Mouse (Mus musculus) kidney, postnatal 4 days (tissue): ENCODE data around the gene Nob1.

Experiments used
- DNase-seq, 2 experiments: peaks; one replicate each; pipeline ENCODE4 v3.0.0; 2021; ENCODE audit warnings: mixed read lengths in 2 of 2

The Nob1 gene

GRCm38 (mm10) chr8:107385063-107385462 is 39.8 kb downstream of the Nob1 start:
- no peak for DNase-seq

- DNase-seq, result no peak
Observed at GRCm38 (mm10) chr8:107384651-107385050, 40.2 kb downstream of the Nob1 start.

GRCm38 (mm10) chr8:107382898-107383297 is 42.0 kb downstream of the Nob1 start:
- no peak for DNase-seq

GRCm38 (mm10) chr8:107381666-107382065 is 43.2 kb downstream of the Nob1 start:
- no peak for DNase-seq

- no peak for DNase-seq
Observed at GRCm38 (mm10) chr8:107380734-107381133, 44.1 kb downstream of the Nob1 start.

- DNase-seq, result no peak
Observed at GRCm38 (mm10) chr8:107377346-107377745, 47.5 kb downstream of the Nob1 start.

GRCm38 (mm10) chr8:107370311-107370710 is 54.5 kb downstream of the Nob1 start:
- DNase-seq, result no peak
